Mouse (Mus musculus) small intestine, adult 2 months (tissue): ENCODE measurements around the gene Ptpre. TPM values are rescaled to one million over a fixed set of nuclear protein-coding genes. Genes with fewer than 3 reads are reported as not detected.
"Not testable (repeated sequence)": the region's sequence is repeated elsewhere in the genome, so short reads cannot be mapped to it uniquely, and the experiment has no call there.

Experiments used
- H3K27ac ChIP-seq: fragments of 200-500 bp; 2 replicates; pipeline ENCODE4 v1.5.1; 2012; ENCODE audit warnings: low read depth, low read length, control low read depth, inconsistent platforms; ENCODE audit not compliant: insufficient read depth
- H3K27me3 ChIP-seq: fragments of 200-500 bp; 2 replicates; pipeline ENCODE4 v1.6.1; 2012; ENCODE audit warnings: mild to moderate bottlenecking, moderate library complexity, low read length, inconsistent platforms; ENCODE audit not compliant: control insufficient read depth, insufficient read depth
- H3K36me3 ChIP-seq: fragments of 200-500 bp; 2 replicates; pipeline ENCODE4 v1.6.1; 2012; ENCODE audit warnings: mild to moderate bottlenecking, low read length, control low read depth, inconsistent platforms; ENCODE audit not compliant: control insufficient read depth, insufficient read depth
- H3K4me1 ChIP-seq: fragments of 200-500 bp; 2 replicates; pipeline ENCODE4 v1.6.1; 2012; ENCODE audit warnings: low read length, inconsistent platforms, mixed read lengths; ENCODE audit not compliant: control insufficient read depth, insufficient read depth, insufficient read length
- H3K4me3 ChIP-seq: fragments of 200-500 bp; 2 replicates; pipeline ENCODE4 v1.5.1; 2012; ENCODE audit warnings: low read depth, mild to moderate bottlenecking, control low read depth, inconsistent platforms, low read length, moderate library complexity
- CTCF ChIP-seq: fragments of 200-500 bp; IDR thresholded peaks from 2 replicates; pipeline ENCODE4 v1.5.1; 2012; ENCODE audit warnings: low read depth, mild to moderate bottlenecking, control low read depth, inconsistent platforms, low read length, moderate library complexity, mixed read lengths; ENCODE audit not compliant: insufficient replicate concordance, insufficient read length; ENCODE audit errors: extremely low read depth
- POLR2A ChIP-seq: fragments of 200-500 bp; IDR thresholded peaks from 2 replicates; pipeline ENCODE4 v1.6.1; 2012; ENCODE audit warnings: low read depth, mild to moderate bottlenecking, control low read depth, inconsistent platforms, low read length, moderate library complexity
- WGBS: fragments of 180-500 bp; shearing (Covaris S2); methylation state at CpG from one replicate; pipeline ENCODE4 v1.1.7; 2018; 5-methylcytosine and 5-hydroxymethylcytosine counted together
- polyA plus RNA-seq: library from polyadenylated mRNA; depleted of rRNA; stranded (reverse); fragments of >200 nt; gene quantifications from 2 replicates; pipeline ENCODE4 v1.2.3, GENCODE M21; 2012

Ptpre gene
- polyA plus RNA-seq, 1 experiment, result 17.0 TPM

DNA sequence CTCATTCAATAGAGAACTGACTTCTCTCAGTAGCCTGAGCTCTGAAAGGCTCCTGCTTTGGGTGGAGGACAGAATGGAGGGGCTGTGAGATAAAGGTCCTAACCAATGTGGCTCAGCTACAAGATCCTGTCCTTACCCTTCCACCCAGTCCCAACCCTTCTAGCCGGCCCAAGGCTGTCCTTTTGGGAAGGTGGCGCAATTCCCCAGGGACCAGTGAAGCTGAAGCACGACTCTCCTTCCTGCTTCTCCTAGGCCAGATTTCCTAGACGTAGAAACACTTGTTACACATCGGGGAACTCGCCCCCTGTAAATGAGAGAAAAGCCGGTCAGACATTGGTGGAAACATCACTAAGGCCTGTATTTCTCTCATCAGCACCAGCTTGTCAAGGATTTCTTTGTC is 126.9 kb downstream of the Ptpre start:
- no peak for TF ChIP-seq POLR2A
- no peak for TF ChIP-seq CTCF
- 85% methylated on average over 7 of the region's 7 CpGs for WGBS
- Histone ChIP-seq H3K4me3 (no peak overlapping the region), H3K4me1 (0 out of 2 replicates have a peak, but pooled peaks cover 3% of the 10 kb centered on the region), H3K36me3 (peaks cover 6% of the 10 kb centered on the region), H3K27me3 (no peaks in the 10 kb centered on the region), H3K27ac (no peak overlapping the region)

DNA sequence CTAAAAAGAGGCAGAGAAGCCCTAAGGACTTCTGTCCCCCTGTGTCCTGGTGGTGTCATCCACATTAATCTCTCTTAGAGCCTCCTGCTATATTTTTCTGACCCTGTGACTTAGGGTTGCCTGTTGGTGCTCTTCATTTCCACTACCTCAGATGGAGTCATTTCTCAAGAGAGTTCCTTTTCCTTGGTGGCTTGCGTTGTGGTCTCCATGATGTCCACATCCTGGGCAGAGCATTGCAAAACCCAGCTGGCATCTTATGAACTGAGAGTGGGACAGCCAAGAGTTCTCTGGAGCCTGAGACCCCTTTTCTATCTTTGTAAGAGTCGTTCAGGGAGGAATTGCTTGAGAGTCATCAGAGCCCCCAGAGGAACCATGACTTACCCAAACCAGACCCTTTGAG is 129.0 kb downstream of the Ptpre start:
- no peak overlapping the region for H3K4me3 ChIP-seq
- no peaks in the 10 kb centered on the region for H3K27me3 ChIP-seq
- TF ChIP-seq POLR2A (no peak), CTCF (no peak)
- 72% methylated on average over 2 of the region's 2 CpGs for WGBS
- no peak overlapping the region for H3K27ac ChIP-seq
- peaks cover 8% of the 10 kb centered on the region for H3K36me3 ChIP-seq
- H3K4me1 ChIP-seq, result no peaks in the 10 kb centered on the region

DNA sequence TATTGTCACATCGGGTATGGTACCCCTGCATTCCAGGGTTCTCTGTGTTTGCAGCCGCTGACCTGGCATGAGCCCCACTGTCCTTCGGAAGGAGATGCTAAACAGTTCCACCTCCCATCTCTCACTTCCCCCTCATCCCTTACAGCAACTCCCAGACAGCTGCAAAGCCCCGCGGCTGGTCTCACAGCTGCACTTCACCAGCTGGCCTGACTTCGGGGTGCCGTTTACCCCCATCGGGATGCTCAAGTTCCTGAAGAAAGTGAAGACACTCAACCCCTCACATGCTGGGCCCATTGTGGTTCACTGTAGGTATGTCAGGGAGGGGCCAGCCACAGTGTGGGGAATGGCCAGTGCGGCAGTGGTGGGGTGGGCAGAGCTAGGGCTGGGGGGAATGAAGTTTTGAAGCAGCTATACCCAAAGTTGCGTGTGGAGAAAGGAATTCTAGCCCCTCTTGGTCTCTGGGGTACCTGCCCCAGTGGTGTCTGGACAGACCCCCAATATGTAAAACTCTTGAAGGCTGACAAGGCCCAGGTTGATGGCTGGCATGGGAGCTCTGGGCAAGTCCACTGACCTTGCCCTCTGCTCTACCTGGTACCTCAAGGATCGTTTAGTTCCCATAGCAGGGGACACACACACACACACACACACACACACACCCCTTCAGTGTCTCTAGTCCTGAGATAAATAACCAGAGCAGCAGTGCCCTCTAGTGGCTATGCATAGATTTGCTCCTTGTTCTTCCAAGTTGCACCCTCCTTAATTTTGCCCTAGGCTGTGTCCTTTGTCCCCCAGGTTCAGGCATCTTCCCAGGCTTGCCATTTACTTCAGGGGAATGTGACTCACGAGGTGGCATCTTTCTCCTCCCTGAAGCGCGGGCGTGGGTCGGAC is 131.8 kb downstream of the Ptpre start:
- WGBS, result 43% methylated on average over 16 of the region's 16 CpGs
- no peaks in the 10 kb centered on the region for H3K4me1 ChIP-seq
- no peak overlapping the region for H3K27ac ChIP-seq
- TF ChIP-seq CTCF (peak; percentile 52; the same call in 1 of the 2 replicates), POLR2A (no peak)
- H3K27me3 ChIP-seq, result no peaks in the 10 kb centered on the region
- peaks cover 12% of the 10 kb centered on the region for H3K36me3 ChIP-seq
- H3K4me3 ChIP-seq, result no peak overlapping the region

DNA sequence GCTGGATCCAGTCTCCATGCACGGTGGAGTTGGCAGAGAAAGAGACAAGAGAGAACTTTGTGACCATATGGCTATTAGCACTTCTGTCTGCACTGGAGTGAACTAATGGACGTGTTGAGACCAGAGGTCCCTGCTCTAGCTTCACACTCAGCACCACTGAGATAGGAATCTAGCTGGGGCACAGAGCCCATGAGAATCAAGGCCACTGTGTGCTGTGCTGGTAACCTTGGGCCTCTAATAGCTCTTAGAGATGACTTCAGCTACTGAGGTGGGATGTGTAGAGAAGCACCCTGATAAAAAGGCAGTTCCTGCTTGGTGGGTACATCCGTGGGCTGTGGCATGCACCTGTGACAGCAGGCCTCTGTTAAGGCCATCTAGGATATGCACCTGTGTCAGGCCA is 136.3 kb downstream of the Ptpre start:
- TF ChIP-seq CTCF (no peak), POLR2A (no peak)
- 55% methylated on average over 3 of the region's 3 CpGs for WGBS
- no peaks in the 10 kb centered on the region for H3K27me3 ChIP-seq
- no peak overlapping the region for H3K4me3 ChIP-seq
- no peak overlapping the region for H3K27ac ChIP-seq
- peaks cover 11% of the 10 kb centered on the region for H3K36me3 ChIP-seq
- H3K4me1 ChIP-seq, result no peaks in the 10 kb centered on the region

DNA sequence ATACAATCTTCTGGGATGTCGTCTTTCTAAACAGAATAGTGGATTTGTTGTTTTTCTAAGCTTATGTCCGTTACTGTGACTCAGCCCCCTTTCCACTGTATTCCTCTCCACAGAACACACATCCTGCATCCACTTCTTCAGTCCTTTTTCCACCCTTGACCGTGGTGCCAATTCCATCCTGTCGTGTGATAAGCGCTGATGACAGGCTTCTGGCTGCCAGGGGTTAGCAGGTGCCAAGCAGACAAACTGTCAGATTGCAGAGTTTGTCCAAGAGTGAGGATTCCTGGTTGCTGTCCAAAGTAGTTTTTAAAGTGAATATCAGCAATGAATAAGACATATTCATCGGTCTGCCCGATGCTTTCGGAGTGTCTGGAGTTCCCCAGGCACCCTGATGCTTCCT is 139.4 kb downstream of the Ptpre start:
- H3K4me3 ChIP-seq, result no peak overlapping the region
- H3K27ac ChIP-seq, result no peak overlapping the region
- 62% methylated on average over 8 of the region's 8 CpGs for WGBS
- TF ChIP-seq POLR2A (no peak), CTCF (no peak)
- H3K27me3 ChIP-seq, result no peaks in the 10 kb centered on the region
- H3K4me1 ChIP-seq, result no peaks in the 10 kb centered on the region
- peaks cover 3% of the 10 kb centered on the region; the same call in 1 of the 2 replicates for H3K36me3 ChIP-seq

DNA sequence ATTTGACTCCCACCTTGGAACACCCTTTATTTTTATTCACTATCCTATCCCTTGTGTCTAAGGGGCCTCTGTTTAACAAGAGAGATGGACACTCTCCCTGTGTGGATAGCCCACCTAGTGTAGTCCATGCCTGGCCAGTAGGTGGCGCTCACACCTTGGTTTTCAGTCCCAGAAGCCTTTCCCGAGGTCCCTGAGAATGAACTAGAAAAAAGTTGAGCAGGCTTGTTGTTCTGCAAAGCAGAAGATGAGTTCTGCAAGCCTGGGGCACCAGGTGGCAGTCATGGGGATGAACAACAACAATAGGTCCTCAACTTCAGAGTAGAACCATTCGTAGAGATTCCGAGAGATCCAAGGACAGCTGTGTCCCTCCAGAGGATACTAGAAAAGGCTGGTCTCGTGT is 143.1 kb downstream of the Ptpre start:
- WGBS, result 68% methylated on average over 5 of the region's 5 CpGs
- Histone ChIP-seq H3K27ac (no peak overlapping the region), H3K36me3 (peaks cover 9% of the 10 kb centered on the region), H3K27me3 (no peaks in the 10 kb centered on the region), H3K4me3 (no peak overlapping the region), H3K4me1 (no peaks in the 10 kb centered on the region)
- TF ChIP-seq POLR2A, result no peak
- peak; percentile 91; the same call in 1 of the 2 replicates for TF ChIP-seq CTCF

DNA sequence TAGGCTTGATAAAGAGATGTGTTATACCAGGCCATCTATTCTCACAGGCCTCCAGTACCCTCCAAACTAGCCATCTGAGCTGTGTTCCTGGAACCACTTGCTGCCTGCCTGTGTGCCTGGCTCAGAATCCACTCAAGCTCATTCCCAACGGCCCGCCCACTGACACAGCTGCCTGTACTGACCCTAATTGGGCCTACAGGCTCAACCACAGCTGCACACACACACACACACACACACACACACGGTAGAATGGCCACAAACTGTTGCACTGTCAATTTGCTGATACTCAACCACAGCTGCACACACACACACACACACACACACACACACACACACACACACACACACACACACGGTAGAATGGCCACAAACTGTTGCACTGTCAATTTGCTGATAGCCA is 146.8 kb downstream of the Ptpre start:
- not testable (repeated sequence) for H3K4me3 ChIP-seq, H3K4me1 ChIP-seq, H3K27ac ChIP-seq, H3K27me3 ChIP-seq
- 41% methylated on average over 4 of the region's 4 CpGs for WGBS
- H3K36me3 ChIP-seq, result peaks cover 29% of the 10 kb centered on the region
